9 mouse cellular contexts compared by ENCODE assay signal in genomic region chr7:127308887-127309286, GRCm38 (mm10). TPM values are rescaled to one million over a fixed set of nuclear protein-coding genes. Genes with fewer than 3 reads are reported as not detected.
A peak's percentile ranks its signal among the peaks of the same experiment; 100 is the strongest.
DNase-seq lines count a peak whose midpoint lies in the region; ATAC-seq lines count a peak whose summit lies in the region.
"Had no signal": no experiment of that assay in that cellular context is flagged by ENCODE, and none has a peak within 500 bp of the region (broad histone marks: within the 10 kb centered on the region; RNA-seq: fewer than 3 reads in every experiment).

No protein-coding gene starts in this region.

- H3K27me3 ChIP-seq in heart, embryonic 12.5 days (replicated peaks) = 0 out of 2 replicates have a peak, but pooled peaks cover 7% of the 10 kb centered on the region
- no peaks in the 10 kb centered on the region for H3K27me3 ChIP-seq in stomach, embryonic 16.5 days (ENCODE audit: control insufficient read depth, insufficient read depth, low read length)
- H3K27me3 ChIP-seq: liver, embryonic 15.5 days had no signal

- 0 out of 2 replicates have a peak, but pooled peaks cover under 1% of the 10 kb centered on the region for H3K4me1 ChIP-seq in heart, embryonic 12.5 days (replicated peaks)
- no peaks in the 10 kb centered on the region for H3K4me1 ChIP-seq in stomach, embryonic 16.5 days (ENCODE audit: control insufficient read depth, insufficient read depth, low read length)

- ATAC-seq in heart, embryonic 12.5 days (ENCODE audit: insufficient number of reproducible peaks, low FRiP score) = no peak
- ATAC-seq in frontal cortex, adult (ENCODE audit: low TSS enrichment) = peak; percentile 34; the same call in 1 of the 2 replicates
- peak; percentile 78; the same call in 1 of the 2 replicates for ATAC-seq in stomach, embryonic 16.5 days (ENCODE audit: insufficient read depth, low FRiP score)

- DNase-seq in heart, adult 8-10 months (ENCODE audit: low spot score) = peak; percentile 65
- DNase-seq in CD8-positive naive resting alpha-beta T cell, adult 2 months (ENCODE audit: low read depth in 2 of 2, low spot score in 2 of 2) = peak; percentile 46 to 62
- DNase-seq in cerebellum, adult 11-12 months = peak; percentile 29
- DNase-seq in layer of hippocampus, adult 11-12 months (ENCODE audit: low spot score) = peak; percentile 80
- peak; percentile 70 for DNase-seq in lung, postnatal 14 days

- 69% methylated on average over 4 of the region's 4 CpGs for WGBS in heart, embryonic 12.5 days
- WGBS in stomach, embryonic 16.5 days = 69% methylated on average over 4 of the region's 4 CpGs

- H3K4me2 ChIP-seq in heart, embryonic 12.5 days = no peak overlapping the region
- H3K4me2 ChIP-seq in stomach, embryonic 16.5 days (ENCODE audit: low read depth, low read length) = no peak overlapping the region
- H3K4me2 ChIP-seq: liver, embryonic 15.5 days had no signal

- H3K27ac ChIP-seq in heart, embryonic 12.5 days (ENCODE audit: poor library complexity, severe bottlenecking) = no peak overlapping the region
- no peak overlapping the region for H3K27ac ChIP-seq in stomach, embryonic 16.5 days (ENCODE audit: low read length)

- no peaks in the 10 kb centered on the region for H3K36me3 ChIP-seq in heart, embryonic 12.5 days
- no peaks in the 10 kb centered on the region for H3K36me3 ChIP-seq in stomach, embryonic 16.5 days (ENCODE audit: control insufficient read depth, insufficient read depth, low read length)

- no peak overlapping the region for H3K9ac ChIP-seq in heart, embryonic 12.5 days
- no peak overlapping the region for H3K9ac ChIP-seq in stomach, embryonic 16.5 days (ENCODE audit: low read length)
- H3K9ac ChIP-seq: liver, embryonic 15.5 days had no signal

- H3K9me3 ChIP-seq in heart, embryonic 12.5 days (replicated peaks) = no peaks in the 10 kb centered on the region
- H3K9me3 ChIP-seq in stomach, embryonic 16.5 days (replicated peaks; ENCODE audit: control insufficient read depth, low read length) = no peaks in the 10 kb centered on the region
- H3K9me3 ChIP-seq: liver, embryonic 15.5 days had no signal

- no peak overlapping the region for H3K4me3 ChIP-seq in heart, embryonic 12.5 days
- no peak overlapping the region for H3K4me3 ChIP-seq in stomach, embryonic 16.5 days (replicated peaks; ENCODE audit: low read length)
- H3K4me3 ChIP-seq: liver, embryonic 15.5 days had no signal

RNA-seq across cellular contexts. Expression of gene Itgal, which starts 12.8 kb away (rescaled TPM):
- 1 to 10 TPM; 1.1 to 2.0 (median 1.6) TPM for total RNA-seq in heart, adult 8-10 months (2022)
- 1.0 and 1.1 TPM in 2 replicates for polyA plus RNA-seq in heart, embryonic 12.5 days (2016; fragmentation: Nextera tagmentation; extraction: Ambion mirVana)
- 3.1 and 4.0 TPM in 2 replicates for polyA plus RNA-seq in stomach, embryonic 16.5 days (2015; fragmentation: Nextera tagmentation; extraction: Ambion mirVana)

RNA-seq across cellular contexts. Expression of gene Sephs2, which starts 35.0 kb away (rescaled TPM):
- total RNA-seq in heart, adult 8-10 months (2022) = 10 to 100 TPM; 24.2 to 31.6 (median 31.0) TPM
- 86.4 and 87.2 TPM in 2 replicates for polyA plus RNA-seq in heart, embryonic 12.5 days (2016; fragmentation: Nextera tagmentation; extraction: Ambion mirVana)
- polyA plus RNA-seq in stomach, embryonic 16.5 days (2015; fragmentation: Nextera tagmentation; extraction: Ambion mirVana) = 82.2 and 94.3 TPM in 2 replicates

RNA-seq across cellular contexts. Expression of gene Zfp768, which starts 36.5 kb away (rescaled TPM):
- 10 to 100 TPM; 37.1 to 43.4 (median 41.5) TPM for total RNA-seq in heart, adult 8-10 months (2022)
- polyA plus RNA-seq in heart, embryonic 12.5 days (2016; fragmentation: Nextera tagmentation; extraction: Ambion mirVana) = 19.1 and 19.8 TPM in 2 replicates
- polyA plus RNA-seq in stomach, embryonic 16.5 days (2015; fragmentation: Nextera tagmentation; extraction: Ambion mirVana) = 12.0 and 13.9 TPM in 2 replicates

RNA-seq across cellular contexts. Expression of gene Dctpp1, which starts 48.4 kb away (rescaled TPM):
- total RNA-seq in heart, adult 8-10 months (2022) = 10 to 100 TPM; 40.5 to 45.6 (median 40.9) TPM
- 162 and 163 TPM in 2 replicates for polyA plus RNA-seq in heart, embryonic 12.5 days (2016; fragmentation: Nextera tagmentation; extraction: Ambion mirVana)
- polyA plus RNA-seq in stomach, embryonic 16.5 days (2015; fragmentation: Nextera tagmentation; extraction: Ambion mirVana) = 131 and 145 TPM in 2 replicates

Comparison
In these comparisons a context has a peak if more than half of its experiments do, and no peak if none do; other contexts are left out.
1. DNase-seq: peak in every context shown above with its lines; median percentile 80 in layer of hippocampus, adult 11-12 months; 70 in lung, postnatal 14 days; 65 in heart, adult 8-10 months; 54 in CD8-positive naive resting alpha-beta T cell, adult 2 months; 29 in cerebellum, adult 11-12 months.